Mouse (Mus musculus) left cerebral cortex, adult 11 months (tissue): ENCODE measurements at regions not wholly inside any gene's neighbourhood (a gene's known extent, or its start where the extent isn't known, plus 50 kb on each side); places are given as distances from the start of the nearest gene placed in this dataset.

ENCODE experiments used
- DNase-seq: peaks from one replicate; pipeline ENCODE4 v3.0.0; 2022; ENCODE audit warnings: low spot score

GRCm38 (mm10) chr11:45533402-45534056 is 318.3 kb upstream of the Clint1 start:
- DNase-seq, result no peak

- no peak for DNase-seq
These were observed 316.3 kb upstream of the Clint1 start for GRCm38 (mm10) chr11:45535501-45536025.

- DNase-seq, result no peak
These were observed 313.8 kb upstream of the Clint1 start for GRCm38 (mm10) chr11:45538011-45538410.

GRCm38 (mm10) chr11:45539459-45539858 is 312.4 kb upstream of the Clint1 start:
- DNase-seq, result peak; percentile 51

- DNase-seq, result no peak
These were observed 307.3 kb upstream of the Clint1 start for GRCm38 (mm10) chr11:45544531-45544930.

- no peak for DNase-seq
These were observed 305.8 kb upstream of the Clint1 start for GRCm38 (mm10) chr11:45545896-45546626.

- no peak for DNase-seq
These were observed 305.0 kb upstream of the Clint1 start for GRCm38 (mm10) chr11:45546861-45547260.

- no peak for DNase-seq
These were observed 301.5 kb upstream of the Clint1 start for GRCm38 (mm10) chr11:45550376-45550775.

- DNase-seq, result no peak
These were observed 274.2 kb upstream of the Clint1 start for GRCm38 (mm10) chr11:45577469-45578154.

GRCm38 (mm10) chr11:45592335-45592734 is 259.5 kb upstream of the Clint1 start:
- DNase-seq, result no peak

- no peak for DNase-seq
These were observed 258.8 kb upstream of the Clint1 start for GRCm38 (mm10) chr11:45592890-45593642.

GRCm38 (mm10) chr11:45595372-45595771 is 256.5 kb upstream of the Clint1 start:
- no peak for DNase-seq

GRCm38 (mm10) chr11:45621824-45622223 is 230.0 kb upstream of the Clint1 start:
- DNase-seq, result no peak

GRCm38 (mm10) chr11:45622701-45623100 is 229.2 kb upstream of the Clint1 start:
- DNase-seq, result no peak

GRCm38 (mm10) chr11:45624233-45624632 is 227.6 kb upstream of the Clint1 start:
- no peak for DNase-seq

GRCm38 (mm10) chr11:45629250-45629649 is 222.6 kb upstream of the Clint1 start:
- DNase-seq, result no peak

- no peak for DNase-seq
These were observed 217.2 kb upstream of the Clint1 start for GRCm38 (mm10) chr11:45634535-45635235.

GRCm38 (mm10) chr11:45635896-45636295 is 216.0 kb upstream of the Clint1 start:
- DNase-seq, result no peak

- no peak for DNase-seq
These were observed 212.6 kb upstream of the Clint1 start for GRCm38 (mm10) chr11:45639236-45639635.

GRCm38 (mm10) chr11:45642142-45642756 is 209.6 kb upstream of the Clint1 start:
- no peak for DNase-seq
